Mouse (Mus musculus) CD8-positive naive resting alpha-beta T cell, adult 2 months (primary cell): ENCODE results near the gene Gipc2.

Source experiments
- DNase-seq, 2 experiments: peaks; one replicate each; pipeline ENCODE4 v3.0.0; 2022; ENCODE audit warnings: low read depth in 2 of 2, low spot score in 2 of 2

The Gipc2 gene

GRCm38 (mm10) chr3:152121169-152122009, 44.6 kb downstream of the Gipc2 start:
- DNase-seq = no peak

DNA sequence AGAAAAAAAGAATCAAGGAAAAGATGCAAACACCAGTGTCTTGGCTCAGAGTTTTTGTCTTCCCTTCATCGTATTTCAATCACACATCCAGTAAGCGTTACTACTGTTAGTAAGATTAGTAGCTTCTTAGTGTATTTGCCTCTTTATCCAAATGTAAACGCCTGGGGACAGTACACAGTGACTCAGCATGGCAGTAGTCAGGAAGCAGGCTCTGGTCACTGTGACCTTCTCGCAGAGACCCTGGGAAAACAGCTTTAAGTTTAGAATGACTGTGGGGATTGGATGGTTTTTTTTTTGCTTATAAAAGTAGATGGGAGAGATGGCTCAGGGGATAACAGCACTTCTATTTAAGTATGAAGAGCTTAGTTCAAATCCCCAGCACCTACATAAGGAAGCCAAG, 46.0 kb downstream of the Gipc2 start:
- DNase-seq = no peak

GRCm38 (mm10) chr3:152117941-152118340, 48.1 kb downstream of the Gipc2 start:
- no peak for DNase-seq

- DNase-seq = no peak
These were observed 49.9 kb downstream of the Gipc2 start for GRCm38 (mm10) chr3:152116140-152116539.

DNA sequence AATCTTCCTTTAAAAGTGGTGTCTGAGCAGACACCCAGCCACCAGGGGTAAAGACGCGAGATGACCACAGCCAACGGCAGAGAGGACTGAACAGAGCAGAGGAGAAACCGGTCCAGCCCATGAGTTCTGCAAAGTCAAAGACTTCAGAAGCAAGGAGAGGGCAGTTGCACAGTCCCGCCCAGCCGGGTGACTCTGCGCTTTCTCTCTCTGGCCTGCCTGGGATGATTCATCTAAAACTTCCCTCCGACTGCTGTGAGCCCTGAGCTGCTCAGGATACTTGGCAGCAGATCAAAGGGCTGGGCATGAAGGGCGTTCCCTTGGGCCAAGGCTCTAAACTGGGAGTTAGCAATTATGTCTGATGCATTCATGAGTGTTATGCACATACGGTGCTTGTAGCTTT, 51.2 kb downstream of the Gipc2 start:
- DNase-seq = no peak

DNA sequence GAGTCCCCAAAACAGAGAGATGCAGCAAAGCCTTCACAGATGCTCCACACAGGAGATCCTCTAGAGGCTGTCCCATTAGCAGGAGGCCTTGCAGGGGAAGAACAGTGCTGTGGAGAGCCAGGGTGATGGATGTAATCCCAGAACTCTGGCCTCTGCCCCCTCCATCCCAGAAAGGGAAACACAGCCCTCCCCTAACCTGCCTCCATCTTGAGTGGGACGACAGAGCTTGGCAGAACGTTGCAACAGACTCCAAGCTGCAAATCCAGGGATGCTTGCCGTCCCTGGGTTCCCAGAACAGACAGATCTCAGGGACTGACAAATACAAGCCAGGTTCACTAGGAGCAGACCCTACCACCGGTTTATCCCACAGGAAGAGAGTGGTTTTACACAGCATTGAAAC, 51.8 kb downstream of the Gipc2 start:
- no peak for DNase-seq

DNA sequence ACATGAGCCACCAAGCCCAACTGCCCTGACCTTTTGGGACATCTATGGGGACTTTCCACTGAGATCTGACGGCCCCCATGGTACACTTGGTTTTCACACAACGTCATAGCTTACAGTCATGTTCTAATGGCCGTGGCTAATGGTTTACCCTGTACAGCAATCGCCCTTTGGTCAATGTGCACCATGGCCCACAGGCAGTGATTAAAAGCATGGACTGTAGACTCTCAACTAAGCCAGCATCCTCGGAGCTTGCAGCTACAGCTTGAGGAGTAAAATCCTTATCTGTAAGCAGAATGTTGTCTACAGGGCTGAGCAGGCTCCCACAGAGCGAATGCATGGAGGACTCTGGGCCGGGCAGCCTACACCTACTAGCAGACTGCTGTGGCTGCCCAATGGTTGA, 52.5 kb downstream of the Gipc2 start:
- DNase-seq = no peak

DNA sequence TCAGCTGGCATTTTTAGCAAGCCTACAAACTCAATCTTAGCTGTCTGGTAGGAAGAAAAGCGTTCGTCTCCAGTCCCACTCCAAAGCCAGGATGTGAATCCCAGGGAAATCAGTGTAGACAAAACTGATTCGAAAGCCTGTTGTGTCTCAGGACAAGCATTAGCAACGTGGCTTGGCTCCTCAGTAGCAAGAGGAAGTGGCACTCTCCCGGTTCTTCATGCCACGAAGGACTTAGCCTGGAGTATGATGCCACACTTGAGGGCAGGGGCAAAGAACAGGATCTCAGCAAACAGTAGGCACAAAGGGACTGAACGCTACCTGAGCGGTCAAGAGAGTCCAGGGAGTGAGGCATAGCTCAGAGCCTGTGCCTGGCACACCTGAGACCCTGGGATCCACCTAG, 53.4 kb downstream of the Gipc2 start:
- DNase-seq = no peak

- no peak for DNase-seq
These were observed 54.5 kb downstream of the Gipc2 start for GRCm38 (mm10) chr3:152111482-152111881.

DNA sequence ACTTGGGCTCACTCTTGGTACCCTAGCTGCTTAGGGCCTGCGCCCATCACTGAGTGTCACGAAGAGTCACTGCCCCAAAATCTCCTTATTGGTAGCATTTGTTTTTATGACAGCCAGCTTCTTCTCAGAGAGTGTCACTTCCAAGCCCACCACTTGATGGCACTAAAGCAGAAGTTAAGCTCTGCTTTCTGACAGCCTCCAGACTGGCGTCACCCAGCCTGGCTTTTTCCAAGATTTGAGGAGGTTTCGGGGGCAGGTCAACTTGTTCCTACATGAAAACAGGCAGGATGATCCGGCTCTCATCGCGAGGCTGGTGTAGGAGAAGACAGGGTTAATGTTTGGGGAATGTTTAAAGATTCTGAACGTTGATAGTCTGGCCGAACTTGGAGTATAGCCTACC, 54.9 kb downstream of the Gipc2 start:
- peak; percentile 9 to 22 for DNase-seq

DNA sequence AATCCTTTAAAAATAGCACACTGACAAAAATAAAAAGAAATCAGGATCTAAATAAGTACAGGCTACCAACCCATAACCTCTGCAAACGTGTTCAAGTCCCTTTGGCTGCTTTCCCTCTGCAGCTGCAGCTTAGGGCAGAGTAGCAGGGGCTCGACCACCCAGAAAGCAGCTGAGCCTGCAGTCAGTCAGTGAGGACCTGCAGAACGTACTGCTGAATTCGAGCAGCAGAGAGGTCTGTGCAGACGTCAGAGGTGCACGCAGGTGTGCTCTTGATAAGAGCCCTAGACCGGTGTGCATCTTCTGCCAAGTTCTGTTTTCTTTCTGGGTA, 56.8 kb downstream of the Gipc2 start:
- no peak for DNase-seq

GRCm38 (mm10) chr3:152108560-152109259, 57.3 kb downstream of the Gipc2 start:
- DNase-seq = no peak

DNA sequence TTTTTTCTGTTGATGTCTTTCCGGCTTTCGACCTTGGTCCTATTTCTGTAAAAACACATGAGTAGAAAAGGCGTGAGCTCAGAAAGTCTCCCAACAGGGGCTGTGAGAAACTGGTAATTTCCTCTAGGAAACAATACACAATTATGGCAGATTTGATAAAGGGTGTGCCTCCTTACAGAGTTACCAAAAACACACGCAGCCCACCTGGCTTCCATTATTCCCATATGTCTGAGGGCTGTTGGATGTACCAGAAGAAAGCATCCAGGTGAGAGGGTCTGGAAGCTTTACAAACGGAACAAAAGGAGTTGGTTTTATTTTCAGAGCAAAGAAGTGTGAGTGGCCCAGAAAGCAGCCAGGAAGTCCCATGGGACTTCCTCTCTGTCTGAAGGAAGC, 58.0 kb downstream of the Gipc2 start:
- DNase-seq = no peak

GRCm38 (mm10) chr3:152107149-152108002, 58.7 kb downstream of the Gipc2 start:
- no peak for DNase-seq

DNA sequence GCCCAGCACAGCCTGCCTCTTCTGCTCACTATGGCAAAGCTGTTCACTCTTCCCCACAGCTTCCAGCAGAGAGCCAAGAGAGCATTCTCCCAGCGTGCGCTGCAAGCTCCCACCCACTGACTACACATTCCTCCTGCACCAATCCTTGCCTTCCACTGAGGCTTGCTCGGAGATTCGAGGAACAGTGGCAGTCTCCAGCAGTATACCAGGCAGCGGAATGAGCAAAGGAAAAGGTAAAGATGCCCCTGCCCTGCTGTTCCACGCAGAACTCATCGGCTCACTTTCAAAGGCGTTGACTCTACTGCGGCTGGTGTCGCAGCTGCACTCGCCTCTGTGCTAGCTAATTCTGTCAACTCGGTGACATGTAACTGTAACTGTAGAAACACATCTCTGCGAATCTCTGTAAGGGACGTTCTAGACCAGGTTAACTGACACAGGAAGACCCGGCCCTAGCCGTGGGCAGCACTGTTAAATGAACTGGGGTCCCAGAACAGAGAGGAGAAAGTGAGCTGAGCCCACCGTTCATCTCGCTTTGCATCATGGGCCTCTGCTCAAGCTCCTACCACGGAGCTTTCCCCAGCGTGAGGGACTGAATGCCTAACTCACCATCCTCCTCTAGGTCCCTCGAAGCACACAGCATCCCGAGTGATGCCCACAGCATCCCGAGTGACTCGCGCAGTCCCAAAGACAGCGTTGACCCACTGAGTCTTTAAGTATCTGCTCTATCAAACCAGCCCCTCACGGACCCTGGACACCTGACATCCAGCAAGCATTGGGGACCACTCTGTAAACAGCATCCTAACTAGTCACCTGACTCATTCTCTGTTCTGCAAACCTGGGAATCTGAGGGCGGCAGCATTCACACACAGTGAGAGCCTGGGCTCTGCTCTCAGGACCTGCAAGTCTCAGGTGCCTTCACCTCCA, 59.5 kb downstream of the Gipc2 start:
- no peak for DNase-seq

DNA sequence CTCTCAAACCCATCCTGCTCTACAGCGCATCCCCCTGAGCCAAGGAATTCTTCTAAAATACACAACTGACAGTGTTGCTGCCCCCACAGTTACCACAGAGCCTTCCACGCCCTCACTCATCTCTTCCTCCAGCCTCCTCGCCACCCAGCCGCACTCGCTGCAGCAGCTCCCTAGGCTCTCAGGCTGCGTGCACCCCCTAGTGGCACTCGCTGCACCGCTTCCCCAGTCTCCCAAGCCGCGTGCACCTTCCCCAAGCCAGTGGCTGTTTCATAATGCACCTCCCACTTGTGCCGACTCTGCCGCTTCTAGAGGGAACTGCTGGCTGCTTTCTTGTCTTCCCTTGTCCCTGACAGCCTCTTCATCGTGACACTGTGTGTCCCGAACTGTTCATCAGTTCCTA, 60.7 kb downstream of the Gipc2 start:
- DNase-seq = peak; percentile 3 to 16

DNA sequence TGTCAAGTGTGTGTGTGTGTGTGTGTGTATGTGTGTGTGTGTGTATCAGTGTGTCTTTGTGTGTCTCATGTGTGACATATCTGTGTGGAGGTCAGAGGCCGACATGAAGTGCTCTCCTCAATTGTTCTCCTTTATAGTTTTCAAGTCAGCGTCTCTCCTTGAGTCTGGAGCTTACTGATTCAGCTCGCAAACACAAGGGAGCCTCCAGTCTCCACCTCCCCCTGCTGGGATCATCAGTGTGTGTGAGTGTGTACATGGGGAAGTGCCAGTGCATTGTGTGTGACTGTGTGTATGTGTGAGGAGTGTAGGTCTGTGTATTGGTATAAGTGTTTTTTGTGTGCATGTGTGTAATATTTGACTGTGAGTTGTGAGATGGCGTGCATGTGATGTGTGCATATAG, 62.6 kb downstream of the Gipc2 start:
- no peak for DNase-seq

- no peak for DNase-seq
These were observed 64.6 kb downstream of the Gipc2 start for GRCm38 (mm10) chr3:152101459-152101858.

DNA sequence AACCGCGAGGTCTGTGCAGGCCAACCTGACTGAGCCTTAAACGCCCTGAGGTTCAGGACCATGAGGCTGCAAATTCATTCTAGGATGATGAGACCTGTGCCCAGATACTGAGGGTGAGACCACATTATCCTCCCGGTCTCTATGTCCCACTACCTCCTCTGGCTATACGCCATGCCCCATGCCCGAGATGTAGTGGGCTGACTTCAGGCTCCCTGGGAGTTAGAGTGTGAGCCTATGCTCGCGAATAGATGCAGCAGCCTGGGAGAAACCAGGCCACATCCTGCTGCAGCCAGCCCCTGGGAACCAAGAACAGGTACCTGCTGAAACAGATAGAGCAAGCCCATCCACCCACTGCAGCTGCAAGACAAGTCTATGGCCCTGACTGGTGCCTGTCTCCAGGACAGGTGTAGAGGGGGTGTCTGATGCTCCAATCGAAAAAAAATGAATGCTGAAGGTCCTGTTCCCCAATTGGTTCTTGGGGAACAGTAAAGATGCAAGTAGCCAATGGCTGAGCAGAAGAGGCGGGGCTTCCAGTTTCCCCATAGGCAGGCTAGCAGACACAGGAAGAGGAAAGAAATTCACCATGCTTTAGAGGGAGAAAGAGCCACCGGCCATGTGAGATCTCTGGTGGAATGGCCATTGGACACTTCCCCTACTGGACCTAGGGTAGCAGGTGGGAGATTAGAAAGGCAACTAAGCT, 65.8 kb downstream of the Gipc2 start:
- no peak for DNase-seq

- DNase-seq = no peak
These were observed 71.0 kb downstream of the Gipc2 start for GRCm38 (mm10) chr3:152095030-152095429.
